Mouse (Mus musculus) brain, embryonic 14.5 days (tissue): ENCODE data around the gene Fgr.

Source experiments
- CTCF ChIP-seq: fragments of 200-500 bp; IDR thresholded peaks from 2 replicates; pipeline ENCODE4 v1.5.1; 2012; ENCODE audit warnings: inconsistent platforms, mild to moderate bottlenecking, moderate library complexity, borderline replicate concordance; ENCODE audit not compliant: insufficient read depth, insufficient read length; ENCODE audit errors: extremely low read depth
- POLR2A ChIP-seq: fragments of 200-500 bp; IDR thresholded peaks from 2 replicates; pipeline ENCODE4 v1.6.1; 2012; ENCODE audit warnings: mild to moderate bottlenecking, inconsistent platforms, borderline replicate concordance; ENCODE audit not compliant: poor library complexity, insufficient read depth, insufficient read length, severe bottlenecking; ENCODE audit errors: extremely low read depth

- TF ChIP-seq CTCF, result no peak
- TF ChIP-seq POLR2A, result no peak
These were observed 39.3 kb upstream of the Fgr start for GRCm38 (mm10) chr4:132934639-132935038.
